Mouse (Mus musculus) heart, adult 2 months (tissue): ENCODE data around the gene Olfr706.

ENCODE experiments used
- CTCF ChIP-seq: fragments of 200-600 bp; IDR thresholded peaks from 2 replicates; pipeline ENCODE4 v1.8.1; 2022; ENCODE audit warnings: antibody characterized with exemption, mild to moderate bottlenecking, moderate library complexity
- EP300 ChIP-seq: fragments of 200-500 bp; IDR thresholded peaks from 2 replicates; pipeline ENCODE4 v1.6.1; 2011; ENCODE audit warnings: low read depth, low read length, control low read depth; ENCODE audit not compliant: insufficient read depth

GRCm38 (mm10) chr7:106932119-106932518, 44.2 kb upstream of the Olfr706 start, which contains the start of gene Olfr709-ps1:
- TF ChIP-seq CTCF (no peak), EP300 (no peak)
